Mouse (Mus musculus): ENCODE results near the gene 4930519P11Rik. TPM values are rescaled to one million over a fixed set of nuclear protein-coding genes. Genes with fewer than 3 reads are reported as not detected.

The 4930519P11Rik gene
- polyA plus RNA-seq, 1 experiment from 2014 or later = 0.26 TPM

GRCm38 (mm10) chr2:154567766-154568165 is 45.5 kb downstream of the 4930519P11Rik start:
- 54% methylated on average over 2 of the region's 2 CpGs for WGBS
- peaks cover 7% of the 10 kb centered on the region; the same call in 1 of the 2 replicates for H3K36me3 ChIP-seq (ENCODE audit: control insufficient read depth, insufficient read depth)
- peak overlapping the region; percentile 28; the same call in 1 of the 2 replicates for H3K27ac ChIP-seq (ENCODE audit: low read depth, low read length)
- no peak overlapping the region for H3K9ac ChIP-seq (ENCODE audit: low read depth, low read length)
- peak overlapping the region; percentile 89 for H3K4me2 ChIP-seq (replicated peaks; ENCODE audit: low read depth)
- TF ChIP-seq CTCF (IDR thresholded peaks at IDR 0.05; ENCODE audit: low read depth) = no peak
- no peak for ATAC-seq
- no peaks in the 10 kb centered on the region for H3K4me1 ChIP-seq (replicated peaks; ENCODE audit: control insufficient read depth, insufficient read depth, low read length)
- H3K27me3 ChIP-seq (replicated peaks; ENCODE audit: control insufficient read depth, insufficient read depth, low read length) = no peaks in the 10 kb centered on the region
- H3K4me3 ChIP-seq (ENCODE audit: low read depth, low read length) = peak overlapping the region; percentile 85; the same call in 1 of the 2 replicates
- H3K9me3 ChIP-seq (ENCODE audit: control insufficient read depth) = no peaks in the 10 kb centered on the region

GRCm38 (mm10) chr2:154566641-154567040 is 46.6 kb downstream of the 4930519P11Rik start:
- Histone ChIP-seq H3K27ac (ENCODE audit: low read depth, low read length) (no peak overlapping the region), H3K4me1 (replicated peaks; ENCODE audit: control insufficient read depth, insufficient read depth, low read length) (no peaks in the 10 kb centered on the region), H3K27me3 (replicated peaks; ENCODE audit: control insufficient read depth, insufficient read depth, low read length) (no peaks in the 10 kb centered on the region), H3K9me3 (ENCODE audit: control insufficient read depth) (no peaks in the 10 kb centered on the region), H3K36me3 (ENCODE audit: control insufficient read depth, insufficient read depth) (peaks cover 7% of the 10 kb centered on the region; the same call in 1 of the 2 replicates), H3K4me2 (replicated peaks; ENCODE audit: low read depth) (no peak overlapping the region; the same call in 1 of the 2 replicates), H3K9ac (ENCODE audit: low read depth, low read length) (no peak overlapping the region), H3K4me3 (ENCODE audit: low read depth, low read length) (no peak overlapping the region)
- ATAC-seq = no peak
- no peak for TF ChIP-seq CTCF (IDR thresholded peaks at IDR 0.05; ENCODE audit: low read depth)
- 35% methylated on average over 8 of the region's 8 CpGs for WGBS

- H3K27ac ChIP-seq (ENCODE audit: low read depth, low read length) = no peak overlapping the region
- H3K36me3 ChIP-seq (ENCODE audit: control insufficient read depth, insufficient read depth) = peaks cover 14% of the 10 kb centered on the region; the same call in 1 of the 2 replicates
- WGBS = 79% methylated on average over 3 of the region's 3 CpGs
- H3K9ac ChIP-seq (ENCODE audit: low read depth, low read length) = no peak overlapping the region
- H3K4me3 ChIP-seq (ENCODE audit: low read depth, low read length) = no peak overlapping the region
- H3K4me1 ChIP-seq (replicated peaks; ENCODE audit: control insufficient read depth, insufficient read depth, low read length) = no peaks in the 10 kb centered on the region
- H3K9me3 ChIP-seq (ENCODE audit: control insufficient read depth) = no peaks in the 10 kb centered on the region
- no peak for TF ChIP-seq CTCF (IDR thresholded peaks at IDR 0.05; ENCODE audit: low read depth)
- no peaks in the 10 kb centered on the region for H3K27me3 ChIP-seq (replicated peaks; ENCODE audit: control insufficient read depth, insufficient read depth, low read length)
- no peak overlapping the region for H3K4me2 ChIP-seq (replicated peaks; ENCODE audit: low read depth)
- ATAC-seq = no peak
Measured at GRCm38 (mm10) chr2:154565562-154565961, 47.7 kb downstream of the 4930519P11Rik start.

DNA sequence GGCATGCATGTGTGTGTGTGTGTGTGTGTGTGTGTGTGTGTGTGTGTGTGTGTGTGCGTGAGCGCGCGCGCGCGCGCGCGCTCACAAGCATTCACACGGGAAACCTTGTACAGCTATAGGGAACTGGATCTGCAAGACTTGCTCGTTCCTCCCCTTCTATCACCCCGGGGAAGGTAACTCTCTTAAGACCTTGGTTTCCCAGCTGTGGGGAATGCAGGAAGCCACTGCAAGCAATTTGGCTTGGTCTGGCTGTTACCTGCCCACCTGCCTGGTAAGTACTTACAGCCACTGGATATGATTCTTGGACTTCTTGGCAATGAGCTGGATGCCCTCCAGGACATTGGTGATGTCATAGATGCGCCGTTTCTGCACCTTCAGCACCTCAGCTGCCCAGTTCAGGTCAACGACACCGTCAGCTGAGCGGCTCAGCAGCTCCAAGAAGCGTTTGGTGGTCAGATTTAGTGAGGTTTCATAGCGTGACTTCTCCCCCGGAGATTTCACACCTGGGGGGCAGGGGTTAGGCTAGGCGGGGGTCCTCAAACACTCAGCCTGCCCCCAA is 49.5 kb downstream of the 4930519P11Rik start:
- Histone ChIP-seq H3K27ac (ENCODE audit: low read depth, low read length) (no peak overlapping the region), H3K9ac (ENCODE audit: low read depth, low read length) (no peak overlapping the region), H3K9me3 (ENCODE audit: control insufficient read depth) (no peaks in the 10 kb centered on the region), H3K4me2 (replicated peaks; ENCODE audit: low read depth) (no peak overlapping the region), H3K36me3 (ENCODE audit: control insufficient read depth, insufficient read depth) (peaks cover 14% of the 10 kb centered on the region; the same call in 1 of the 2 replicates), H3K4me1 (replicated peaks; ENCODE audit: control insufficient read depth, insufficient read depth, low read length) (peaks cover 2% of the 10 kb centered on the region), H3K27me3 (replicated peaks; ENCODE audit: control insufficient read depth, insufficient read depth, low read length) (no peaks in the 10 kb centered on the region), H3K4me3 (ENCODE audit: low read depth, low read length) (no peak overlapping the region)
- WGBS = 89% methylated on average over 22 of the region's 22 CpGs
- ATAC-seq = no peak
- TF ChIP-seq CTCF (IDR thresholded peaks at IDR 0.05; ENCODE audit: low read depth) = no peak

Other genes with a start within 250 kb of the 4930519P11Rik start
- gene Cdk5rap1, start 240.4 kb downstream of the 4930519P11Rik start, polyA plus RNA-seq (2015; fragmentation: Nextera tagmentation; extraction: Ambion mirVana) = 4.3 and 13.9 TPM in 2 replicates
- 4.9 and 7.7 TPM in 2 replicates for gene Snta1, start 205.3 kb downstream of the 4930519P11Rik start, polyA plus RNA-seq (2015; fragmentation: Nextera tagmentation; extraction: Ambion mirVana)
- 7.8 and 9.1 TPM in 2 replicates for gene Cbfa2t2, start 177.0 kb downstream of the 4930519P11Rik start, polyA plus RNA-seq (2015; fragmentation: Nextera tagmentation; extraction: Ambion mirVana)
- 1.6 and 2.2 TPM in 2 replicates for gene 1700003F12Rik, start 66.4 kb downstream of the 4930519P11Rik start, polyA plus RNA-seq (2015; fragmentation: Nextera tagmentation; extraction: Ambion mirVana)
- not detected in 2 replicates for gene Actl10, start 61.7 kb downstream of the 4930519P11Rik start, polyA plus RNA-seq (2015; fragmentation: Nextera tagmentation; extraction: Ambion mirVana)
- 0.29 and 0.58 TPM in 2 replicates for gene Necab3, start 54.5 kb downstream of the 4930519P11Rik start, polyA plus RNA-seq (2015; fragmentation: Nextera tagmentation; extraction: Ambion mirVana)
- gene E2f1, start 43.5 kb downstream of the 4930519P11Rik start, polyA plus RNA-seq (2015; fragmentation: Nextera tagmentation; extraction: Ambion mirVana) = 5.5 and 5.9 TPM in 2 replicates
- gene Pxmp4, start 9.7 kb downstream of the 4930519P11Rik start, polyA plus RNA-seq (2015; fragmentation: Nextera tagmentation; extraction: Ambion mirVana) = 62.5 and 66.6 TPM in 2 replicates
- 0.17 and 0.44 TPM in 2 replicates for gene Zfp341, start 140 bp downstream of the 4930519P11Rik start, polyA plus RNA-seq (2015; fragmentation: Nextera tagmentation; extraction: Ambion mirVana)
- 60.8 and 62.4 TPM in 2 replicates for gene Chmp4b, start 38.3 kb upstream of the 4930519P11Rik start, polyA plus RNA-seq (2015; fragmentation: Nextera tagmentation; extraction: Ambion mirVana)
- not detected in 2 replicates for gene Gm14214, start 156.6 kb upstream of the 4930519P11Rik start, polyA plus RNA-seq (2015; fragmentation: Nextera tagmentation; extraction: Ambion mirVana)
- 20.1 and 20.5 TPM in 2 replicates for gene Raly, start 177.7 kb upstream of the 4930519P11Rik start, polyA plus RNA-seq (2015; fragmentation: Nextera tagmentation; extraction: Ambion mirVana)
- gene a, start 178.0 kb upstream of the 4930519P11Rik start, polyA plus RNA-seq (2015; fragmentation: Nextera tagmentation; extraction: Ambion mirVana) = 0.18 TPM in 1 of 2 replicates, not detected in the other